Mouse (Mus musculus) heart, adult 2 months (tissue): ENCODE results near the gene Kcnn3.

Experiments
- CTCF ChIP-seq: fragments of 200-600 bp; IDR thresholded peaks from 2 replicates; pipeline ENCODE4 v1.8.1; 2022; ENCODE audit warnings: antibody characterized with exemption, mild to moderate bottlenecking, moderate library complexity
- POLR2A ChIP-seq: fragments of 200-500 bp; IDR thresholded peaks from 2 replicates; pipeline ENCODE4 v1.6.1; 2011; ENCODE audit warnings: mild to moderate bottlenecking, low read depth, low read length, control low read depth; ENCODE audit not compliant: insufficient read depth

DNA sequence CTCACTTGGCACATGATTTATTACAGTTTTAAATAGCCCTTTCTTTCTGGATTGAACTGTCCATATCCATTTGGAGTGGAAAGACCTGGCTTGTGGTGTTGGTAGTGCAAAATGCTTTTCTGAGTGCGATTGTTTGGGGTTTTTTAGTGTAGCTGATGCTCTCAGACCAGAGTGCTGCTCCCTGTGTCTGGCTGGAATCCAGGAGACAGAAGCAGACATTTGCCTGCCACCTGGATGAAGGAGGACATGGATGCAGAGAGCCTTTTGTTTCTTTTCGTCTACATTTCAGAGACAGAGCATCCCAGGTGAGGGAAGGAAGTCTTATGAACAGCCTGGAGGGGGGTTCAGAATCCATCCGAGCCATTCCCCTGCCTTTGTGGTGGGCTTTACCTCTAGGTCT, 71.5 kb downstream of the Kcnn3 start:
- no peak for TF ChIP-seq CTCF
- TF ChIP-seq POLR2A: no peak
